In genomic region chr14:40905813-40906212, GRCm38 (mm10) we compare ENCODE assay signal across 25 mouse cellular contexts. TPM values are rescaled to one million over a fixed set of nuclear protein-coding genes. Genes with fewer than 3 reads are reported as not detected.
"Had no signal": no experiment of that assay in that cellular context is flagged by ENCODE, and none has a peak within 500 bp of the region (broad histone marks: within the 10 kb centered on the region; RNA-seq: fewer than 3 reads in every experiment).

No protein-coding gene starts in this region.

- H3K4me3 ChIP-seq: heart, adult 2 months; heart, embryonic 13.5 days; heart, embryonic 15.5 days; hindbrain, embryonic 13.5 days; hindbrain, embryonic 15.5 days; limb, embryonic 13.5 days; limb, embryonic 15.5 days; liver, embryonic 12.5 days had no signal

- H3K27me3 ChIP-seq: heart, embryonic 13.5 days; heart, embryonic 15.5 days; hindbrain, embryonic 13.5 days; hindbrain, embryonic 15.5 days; limb, embryonic 13.5 days; limb, embryonic 15.5 days; liver, embryonic 12.5 days had no signal

- DNase-seq: gastrocnemius, postnatal 14 days; gastrocnemius, postnatal 36 days; heart, adult 11 months; heart, adult 2 months; heart, postnatal 14 days; heart, postnatal 36 days; kidney, adult 11 months; kidney, adult 9 months; kidney, postnatal 14 days; layer of hippocampus, adult 9-11 months; layer of hippocampus, postnatal 36 days; left cerebral cortex, postnatal 4 days had no signal

- H3K9me3 ChIP-seq: heart, embryonic 13.5 days; heart, embryonic 15.5 days; hindbrain, embryonic 13.5 days; hindbrain, embryonic 15.5 days; limb, embryonic 13.5 days; limb, embryonic 15.5 days; liver, embryonic 12.5 days had no signal

- H3K27ac ChIP-seq: heart, adult 2 months; heart, embryonic 13.5 days; hindbrain, embryonic 13.5 days; hindbrain, embryonic 15.5 days; hindbrain, postnatal 0 days; kidney, postnatal 0 days; limb, embryonic 13.5 days; limb, embryonic 15.5 days; liver, embryonic 12.5 days; liver, embryonic 14.5 days had no signal

- ATAC-seq: hindbrain, postnatal 0 days; intestine, embryonic 16.5 days; liver, embryonic 12.5 days had no signal

- H3K4me2 ChIP-seq: heart, embryonic 11.5 days; heart, embryonic 15.5 days; hindbrain, embryonic 13.5 days; hindbrain, embryonic 15.5 days; limb, embryonic 13.5 days; limb, embryonic 15.5 days; liver, embryonic 12.5 days had no signal

- H3K9ac ChIP-seq: heart, embryonic 13.5 days; heart, embryonic 15.5 days; hindbrain, embryonic 13.5 days; hindbrain, embryonic 15.5 days; limb, embryonic 13.5 days; limb, embryonic 15.5 days; liver, embryonic 12.5 days; liver, embryonic 14.5 days had no signal

- H3K4me1 ChIP-seq: hindbrain, embryonic 13.5 days; hindbrain, embryonic 15.5 days; limb, embryonic 13.5 days; limb, embryonic 15.5 days had no signal

RNA-seq across cellular contexts. Expression of gene Sh2d4b, which starts 12.7 kb away (rescaled TPM):
- polyA plus RNA-seq: liver, adult 2 months had no signal
